Mouse (Mus musculus) heart, adult 8-10 months (tissue): ENCODE results near the gene Ubash3a. TPM values are rescaled to one million over a fixed set of nuclear protein-coding genes. Genes with fewer than 3 reads are reported as not detected.
"Not testable (repeated sequence)": the region's sequence is repeated elsewhere in the genome, so short reads cannot be mapped to it uniquely, and the experiment has no call there.

Source experiments
- DNase-seq: peaks from one replicate; pipeline ENCODE4 v3.0.0; 2022; ENCODE audit warnings: low spot score
- total RNA-seq, 4 experiments: library from RNA; stranded (reverse); gene quantifications; 2 replicates each; pipeline ENCODE4 v1.2.4; 2022

Gene Ubash3a
- total RNA-seq, 4 experiments from 2014 or later, result 0.11 to 0.19 TPM; not detected in 2

DNA sequence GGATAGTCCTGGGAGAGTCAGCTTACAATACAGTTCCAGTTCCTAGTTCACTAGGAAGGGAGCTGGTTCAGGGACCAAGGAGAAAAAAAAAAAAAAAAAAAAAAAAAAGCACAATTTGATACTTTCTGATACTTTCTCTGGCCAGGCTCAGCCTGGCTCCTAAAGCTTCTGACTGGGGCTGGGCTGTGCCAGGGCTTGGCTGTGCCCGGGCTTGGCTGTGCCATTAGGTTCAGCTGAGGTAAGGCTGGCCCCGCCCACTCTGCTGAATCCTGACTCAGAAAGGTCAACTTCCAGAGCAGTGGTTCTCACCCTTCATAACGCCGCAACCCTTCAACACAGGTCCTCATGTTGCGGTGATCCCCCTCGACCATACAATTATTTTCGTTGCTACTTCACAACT lies 52.8 kb downstream of the Ubash3a start:
- peak; percentile 76 for DNase-seq

GRCm38 (mm10) chr17:31261352-31261751 lies 53.7 kb downstream of the Ubash3a start:
- no peak for DNase-seq

- DNase-seq, result no peak
Measured at GRCm38 (mm10) chr17:31262715-31263114, 55.0 kb downstream of the Ubash3a start.

- DNase-seq, result no peak
Measured at GRCm38 (mm10) chr17:31263770-31264169, 56.1 kb downstream of the Ubash3a start.

GRCm38 (mm10) chr17:31264372-31264771 lies 56.7 kb downstream of the Ubash3a start:
- DNase-seq, result no peak

DNA sequence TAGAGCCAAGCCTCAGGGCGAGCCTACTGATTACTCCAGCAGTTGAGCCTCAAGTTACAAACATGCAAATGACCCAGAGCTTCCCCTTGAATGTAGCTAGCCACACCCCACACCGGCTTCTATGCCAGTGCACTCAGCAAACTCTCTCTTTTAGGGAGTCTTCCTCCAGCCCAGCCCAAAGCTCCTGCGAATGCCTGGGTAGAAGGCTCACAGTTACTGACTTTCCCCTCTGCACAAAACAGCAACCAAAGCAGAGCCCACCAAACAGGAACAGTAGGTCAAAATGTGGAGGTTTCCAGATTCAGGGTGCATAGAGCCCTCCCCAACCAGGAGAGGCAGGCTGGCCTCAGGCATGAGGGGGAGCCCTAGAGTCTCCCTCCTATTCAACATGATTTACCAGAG lies 57.5 kb downstream of the Ubash3a start:
- DNase-seq, result no peak

DNA sequence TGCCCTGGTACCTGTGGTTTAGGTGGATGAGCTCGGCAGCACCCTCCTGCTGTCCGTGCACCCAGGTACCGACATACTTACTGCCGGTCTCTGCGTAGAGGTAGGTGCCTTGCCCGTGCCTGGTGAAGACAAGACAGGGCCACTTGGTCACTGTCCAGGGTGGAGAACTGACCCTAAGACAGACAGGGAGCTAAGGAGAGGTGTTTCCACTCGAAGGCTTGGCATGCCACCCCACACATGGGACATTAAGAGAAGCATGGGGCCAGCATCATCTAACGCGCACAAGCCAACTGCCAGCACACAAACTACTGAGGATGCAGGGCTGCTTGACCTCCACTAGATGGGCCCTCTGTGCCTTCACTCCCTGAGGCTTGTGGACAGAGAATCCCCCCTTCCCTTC lies 58.2 kb downstream of the Ubash3a start:
- no peak for DNase-seq

GRCm38 (mm10) chr17:31266321-31266950 lies 58.8 kb downstream of the Ubash3a start:
- DNase-seq, result no peak

DNA sequence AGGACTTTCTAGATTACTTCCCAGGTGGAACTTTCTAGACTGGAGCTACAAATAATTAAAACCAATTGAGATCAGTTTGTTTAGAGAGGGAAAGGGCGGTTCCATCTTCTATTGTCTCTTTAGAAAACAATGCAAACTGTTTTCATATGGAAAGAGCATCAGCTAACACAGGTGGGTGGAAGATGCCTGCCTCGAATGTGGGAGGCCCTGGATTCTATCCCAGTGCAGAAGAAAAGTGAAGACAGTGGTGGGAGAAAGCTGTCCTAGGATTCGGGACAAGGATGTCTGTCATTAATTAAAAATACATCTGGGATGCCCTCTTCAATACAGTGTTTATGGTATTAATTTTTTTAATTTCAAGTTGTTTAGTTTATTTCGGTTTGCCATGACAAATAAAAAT lies 59.5 kb downstream of the Ubash3a start:
- no peak for DNase-seq

- no peak for DNase-seq
Measured at GRCm38 (mm10) chr17:31267603-31268002, 59.9 kb downstream of the Ubash3a start.

GRCm38 (mm10) chr17:31268016-31268415 lies 60.3 kb downstream of the Ubash3a start:
- DNase-seq, result no peak

DNA sequence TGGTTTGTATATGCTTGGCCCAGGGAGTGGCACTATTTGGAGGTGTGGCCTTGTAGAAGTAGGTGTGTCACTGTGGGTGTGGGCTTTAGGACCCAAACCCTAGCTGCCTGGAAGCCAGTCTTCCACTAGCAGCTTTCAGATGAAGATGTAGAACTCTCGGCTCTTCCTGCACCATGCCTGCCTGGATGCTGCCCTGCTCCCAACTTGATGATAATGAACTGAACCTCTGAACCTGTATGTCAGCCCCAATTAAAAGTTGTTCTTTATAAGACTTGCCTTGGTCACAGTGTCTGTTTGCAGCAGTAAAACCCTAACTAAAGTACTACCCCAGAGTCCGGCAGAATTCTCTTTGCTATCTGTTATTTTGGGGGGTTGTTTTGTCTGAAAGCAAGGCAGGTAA lies 62.1 kb downstream of the Ubash3a start:
- DNase-seq, result no peak

GRCm38 (mm10) chr17:31270246-31270645 lies 62.6 kb downstream of the Ubash3a start:
- no peak for DNase-seq

DNA sequence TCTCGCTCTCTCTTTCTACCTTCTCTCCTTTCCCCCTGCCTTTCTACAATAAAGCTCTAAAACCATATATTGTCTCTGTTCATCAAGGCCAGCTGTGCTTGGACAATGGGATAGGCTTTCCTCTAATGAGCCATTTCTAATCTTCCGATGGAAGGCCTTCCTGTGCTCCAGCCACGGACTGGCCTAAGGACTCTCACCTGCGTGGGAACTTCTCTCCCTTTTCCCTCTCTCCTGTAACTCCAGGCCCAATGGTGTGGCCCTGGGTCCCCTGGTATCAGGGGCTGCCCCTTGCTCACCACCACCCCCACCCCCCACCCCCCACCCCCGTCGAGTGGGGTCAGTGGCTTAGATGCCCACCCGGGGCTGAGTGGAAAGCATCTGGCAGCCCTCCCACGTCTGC lies 63.1 kb downstream of the Ubash3a start:
- DNase-seq, result not testable (repeated sequence)

DNA sequence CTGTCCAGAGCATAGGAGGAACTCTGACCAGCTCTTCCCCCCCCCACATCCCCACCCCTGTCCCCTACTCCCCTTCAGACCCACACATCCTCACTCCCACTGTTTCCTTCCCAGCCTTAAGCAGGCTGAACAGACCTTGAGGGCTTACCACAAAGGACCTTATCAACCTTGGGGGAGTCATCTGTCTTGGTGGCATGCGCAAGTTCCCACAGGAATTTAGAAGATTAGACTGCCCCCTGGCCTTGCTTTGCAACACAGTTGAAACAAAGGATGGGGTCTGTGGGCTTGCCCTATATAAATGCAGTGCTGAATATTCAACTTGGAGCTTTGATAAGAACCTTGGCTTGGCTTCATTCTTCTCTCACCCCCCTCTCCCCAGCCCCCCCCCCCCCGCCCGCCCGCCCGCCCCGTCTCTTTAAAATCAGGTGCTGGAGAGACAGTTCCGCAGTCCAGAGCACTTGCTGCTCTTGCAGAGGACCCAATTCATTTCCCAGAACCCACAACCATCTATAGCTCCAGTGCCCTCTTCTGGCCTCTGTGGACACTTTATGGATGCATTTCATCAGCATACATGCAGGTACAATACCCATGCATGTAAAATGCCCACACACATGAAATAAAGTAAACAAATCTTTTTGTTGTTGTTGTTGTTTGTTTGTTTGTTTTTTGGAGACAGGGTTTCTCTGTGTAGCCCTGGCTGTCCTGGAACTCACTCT lies 63.6 kb downstream of the Ubash3a start:
- DNase-seq, result no peak

DNA sequence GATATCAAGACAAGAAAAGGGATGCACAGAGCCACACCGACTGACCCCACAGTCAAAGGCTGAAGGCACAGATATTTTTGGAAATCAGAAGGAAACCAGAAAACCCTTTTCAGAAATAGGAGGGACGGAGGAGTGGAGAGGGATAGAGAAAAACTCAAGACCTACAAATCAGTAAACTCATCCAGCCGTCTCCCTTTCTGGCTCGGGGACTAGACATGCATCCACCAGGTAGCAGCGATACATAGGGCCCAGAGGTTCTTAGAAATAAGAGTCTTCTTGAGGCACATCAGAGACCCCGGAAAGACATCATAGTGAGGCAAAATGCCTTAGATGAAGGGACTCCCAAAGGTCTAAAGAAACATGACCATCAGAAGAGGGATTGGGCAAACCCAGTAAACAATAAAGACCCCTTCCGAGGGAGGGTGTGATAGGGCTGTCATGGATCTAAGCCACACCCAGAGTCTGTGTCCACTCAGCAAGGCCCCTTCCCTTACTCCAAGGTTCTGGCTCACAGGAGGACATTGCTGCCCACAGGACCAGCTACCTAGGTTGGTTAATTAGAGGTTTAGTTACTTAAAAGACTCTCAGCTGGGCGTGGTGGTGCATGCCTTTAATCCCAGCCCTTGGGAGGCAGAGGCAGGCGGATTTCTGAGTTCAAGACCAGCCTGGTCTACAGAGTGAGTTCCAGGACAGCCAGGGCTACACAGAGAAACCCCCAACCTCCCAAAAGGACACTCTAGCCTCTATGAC lies 64.9 kb downstream of the Ubash3a start:
- DNase-seq, result no peak

DNA sequence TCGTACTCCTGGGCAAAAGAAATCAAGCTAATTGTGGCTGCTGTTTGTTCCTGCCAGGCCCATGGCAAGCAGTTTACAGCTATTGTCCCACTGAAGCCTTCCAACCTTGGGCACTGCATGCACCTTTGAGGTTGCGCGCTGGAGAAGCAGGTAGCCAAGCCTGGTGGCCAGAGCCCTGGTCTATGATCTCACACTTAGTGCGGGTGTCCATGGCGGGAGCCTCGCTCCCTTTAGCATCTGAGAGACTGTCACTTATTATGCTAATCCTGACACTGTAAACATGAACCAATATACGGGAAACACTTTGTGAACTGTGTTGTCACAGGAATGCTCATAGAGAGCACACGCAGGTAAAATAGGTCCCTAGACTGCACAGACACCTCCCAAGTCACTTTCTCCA lies 66.0 kb downstream of the Ubash3a start:
- DNase-seq, result no peak

GRCm38 (mm10) chr17:31275181-31275580 lies 67.5 kb downstream of the Ubash3a start:
- no peak for DNase-seq

DNA sequence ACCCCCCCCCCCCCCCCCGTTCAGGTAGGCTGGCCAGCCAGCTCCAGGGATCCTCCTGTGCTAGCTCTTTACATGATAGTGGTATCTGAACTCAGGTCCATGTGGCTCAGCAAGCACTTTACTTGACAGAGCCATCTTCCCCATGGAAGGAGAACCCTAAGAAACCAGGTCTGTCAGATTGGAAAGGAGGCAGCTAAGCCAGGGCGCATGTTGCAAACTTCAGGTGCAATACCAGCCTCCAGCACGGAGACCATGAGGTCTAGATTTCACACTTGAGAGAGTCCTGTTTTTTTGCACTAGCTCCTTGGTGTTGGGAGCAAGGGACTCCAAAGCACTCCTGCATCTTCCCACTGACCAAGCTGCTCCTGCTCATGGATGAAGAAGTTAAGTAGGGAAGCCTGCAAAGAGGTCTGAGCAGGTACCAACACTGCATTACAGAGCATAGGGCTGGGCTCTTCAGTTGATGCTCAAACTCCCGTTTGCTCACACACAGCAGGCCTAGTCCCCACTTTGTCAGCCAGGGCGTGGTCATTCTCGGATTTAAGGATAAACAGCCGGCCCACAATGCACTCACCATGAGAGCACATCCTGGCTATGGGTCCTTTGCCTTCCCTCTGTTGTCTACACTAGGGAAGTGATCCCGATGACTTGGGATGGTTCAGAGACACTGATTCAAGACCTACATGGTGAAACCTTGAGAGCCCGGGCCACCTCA lies 68.7 kb downstream of the Ubash3a start:
- DNase-seq, result no peak

DNA sequence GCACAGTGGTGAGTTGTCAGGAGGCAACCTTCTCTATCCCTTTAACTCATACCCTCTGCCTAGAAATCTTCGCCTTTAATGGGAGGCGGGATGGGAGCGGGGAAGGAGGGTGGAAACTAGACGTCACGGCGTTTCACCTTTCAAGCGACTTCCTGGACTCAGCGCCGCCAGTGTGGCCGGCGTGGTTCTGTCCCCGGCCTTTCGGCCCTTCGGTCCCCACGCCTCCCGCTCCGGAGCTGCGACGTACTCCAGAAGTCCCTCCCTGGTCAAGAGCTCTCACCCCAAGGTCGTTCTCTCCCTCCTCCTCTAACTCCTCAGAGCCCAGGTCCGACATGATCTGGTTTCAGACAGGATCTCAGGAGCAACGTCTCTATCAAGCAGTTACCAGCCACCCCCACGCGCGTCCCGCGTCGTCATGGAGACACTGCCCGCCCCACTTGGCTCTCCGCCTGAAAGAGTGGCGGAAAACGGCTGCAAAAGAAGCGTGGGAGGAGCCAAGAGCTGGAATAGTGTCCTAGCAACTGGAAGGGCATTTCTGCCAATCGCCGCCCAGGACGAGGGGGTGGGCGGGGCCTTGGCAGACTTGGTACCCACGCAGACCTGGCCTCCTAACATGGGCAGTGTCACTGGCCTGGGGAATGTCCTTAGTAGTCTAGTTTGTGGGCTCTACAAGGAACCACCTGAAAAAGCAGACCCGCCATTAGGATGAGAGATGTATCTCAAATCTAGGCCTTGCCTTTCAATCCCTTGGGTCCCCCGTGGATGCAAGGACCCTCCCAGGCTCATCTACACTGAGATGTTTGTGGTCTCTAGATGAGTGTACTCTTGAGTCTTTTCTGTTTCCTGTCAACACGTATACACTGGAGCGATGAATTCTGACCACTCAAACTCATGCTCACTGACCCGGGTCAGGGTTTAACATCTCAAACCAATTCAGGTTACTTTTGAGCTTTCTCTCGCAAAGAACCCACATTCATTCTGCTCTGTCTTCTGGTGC lies 69.5 kb downstream of the Ubash3a start, which contains the start of gene Rsph1:
Gene Rsph1 (minus strand): TSS at position 462 of the 997 bp plus-strand sequence.
- peak; percentile 98 for DNase-seq

DNA sequence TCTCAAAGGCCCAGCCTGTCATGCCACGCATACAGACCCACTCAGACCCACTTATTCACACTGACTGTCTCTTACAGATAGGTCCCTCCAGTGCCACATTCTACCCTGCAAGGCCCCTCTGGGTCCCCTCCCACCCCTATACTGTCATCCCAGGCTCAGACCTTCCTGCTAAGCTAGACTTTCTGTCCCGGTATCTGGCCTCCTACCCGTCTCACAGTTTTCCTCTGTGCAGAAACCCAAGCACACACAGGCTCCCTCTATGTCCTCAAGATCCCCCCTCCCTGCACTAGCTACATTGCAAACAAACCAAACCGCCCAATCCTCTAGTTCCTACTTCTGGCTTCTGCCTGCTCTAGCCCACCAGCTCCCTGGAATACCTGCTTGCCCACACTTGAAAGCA lies 70.3 kb downstream of the Ubash3a start:
- no peak for DNase-seq
